11 mouse cellular contexts compared by ENCODE assay signal in the genomic region with DNA sequence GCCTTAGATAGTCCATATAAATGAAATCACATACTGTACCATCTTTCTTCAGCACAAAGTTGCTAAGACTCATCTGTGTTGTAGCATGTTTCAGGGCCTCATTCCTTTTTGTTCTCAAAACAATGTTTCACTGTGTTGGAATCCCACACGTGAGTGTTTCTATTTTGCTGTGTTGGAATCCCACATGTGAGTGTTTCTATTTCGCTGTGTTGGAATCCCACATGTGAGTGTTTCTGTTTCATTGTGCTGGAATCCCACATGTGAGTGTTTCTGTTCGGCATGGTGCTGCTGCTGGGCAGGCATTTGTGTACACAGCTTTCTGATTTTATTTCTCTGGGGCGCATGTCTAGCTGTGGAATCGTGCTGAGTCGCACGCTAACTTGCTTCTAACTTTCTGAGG. TPM values are rescaled to one million over a fixed set of nuclear protein-coding genes. Genes with fewer than 3 reads are reported as not detected.
DNase-seq lines count a peak whose midpoint lies in the region; ATAC-seq lines count a peak whose summit lies in the region.
"Had no signal": no experiment of that assay in that cellular context is flagged by ENCODE, and none has a peak within 500 bp of the region (broad histone marks: within the 10 kb centered on the region; RNA-seq: fewer than 3 reads in every experiment).

No protein-coding gene starts in this region.

- DNase-seq in heart, adult 18-20 months: no peak
- peak; percentile 14 for DNase-seq in 416B (ENCODE audit: low read depth)
- DNase-seq in spleen, postnatal 4 days (ENCODE audit: low spot score in 2 of 2): no peak
- no peak for DNase-seq in adrenal gland, adult (ENCODE audit: inconsistent age in 2 of 2, low spot score in 1 of 2)
- no peak for DNase-seq in c-Kit-positive CD71-positive TER-119-positive erythroid progenitor cells, embryonic 14.5 days (ENCODE audit: low spot score)
- DNase-seq: gastrocnemius, postnatal 36 days; right cerebral cortex, adult 18-20 months had no signal

- H3K9me3 ChIP-seq in heart, embryonic 14.5 days (ENCODE audit: control insufficient read depth, low read length): no peaks in the 10 kb centered on the region
- H3K9me3 ChIP-seq in limb, embryonic 15.5 days: no peaks in the 10 kb centered on the region

- H3K9ac ChIP-seq in heart, embryonic 14.5 days (ENCODE audit: low read length): no peak overlapping the region
- H3K9ac ChIP-seq in limb, embryonic 15.5 days: no peak overlapping the region

- H3K36me3 ChIP-seq in heart, embryonic 14.5 days (ENCODE audit: control insufficient read depth, insufficient read depth, low read length): no peaks in the 10 kb centered on the region
- H3K36me3 ChIP-seq in limb, embryonic 15.5 days: no peaks in the 10 kb centered on the region

- H3K4me3 ChIP-seq in heart, embryonic 14.5 days (ENCODE audit: control insufficient read depth in 1 of 2, insufficient read depth in 1 of 2, low read depth in 1 of 2, low read length in 2 of 2): no peak overlapping the region
- H3K4me3 ChIP-seq in limb, embryonic 15.5 days: no peak overlapping the region

- WGBS in heart, embryonic 14.5 days: 63% methylated on average over 7 of the region's 7 CpGs
- WGBS in limb, embryonic 15.5 days: 56% methylated on average over 7 of the region's 7 CpGs

- no peak overlapping the region for H3K4me2 ChIP-seq in heart, embryonic 14.5 days (ENCODE audit: low read length)
- no peak overlapping the region for H3K4me2 ChIP-seq in limb, embryonic 15.5 days

- ATAC-seq in heart, embryonic 14.5 days (ENCODE audit: insufficient number of reproducible peaks, insufficient read depth, low FRiP score, low read depth): peak; percentile 85; the same call in 1 of the 2 replicates
- ATAC-seq in erythroblast, adult 5-6 weeks (replicated peaks; ENCODE audit: low FRiP score, poor library complexity, severe bottlenecking): peak; percentile 82
- ATAC-seq in limb, embryonic 15.5 days (ENCODE audit: insufficient number of reproducible peaks, low FRiP score, low TSS enrichment, low read depth): peak; percentile 88; the same call in 1 of the 2 replicates

- no peak overlapping the region for H3K27ac ChIP-seq in heart, embryonic 14.5 days (replicated peaks in 1 of 2; ENCODE audit: control insufficient read depth in 1 of 2, insufficient read depth in 1 of 2, low read depth in 2 of 2, low read length in 2 of 2)
- H3K27ac ChIP-seq in limb, embryonic 15.5 days: no peak overlapping the region

- H3K27me3 ChIP-seq in heart, embryonic 14.5 days (ENCODE audit: control insufficient read depth, insufficient read depth, low read length): no peaks in the 10 kb centered on the region
- H3K27me3 ChIP-seq in limb, embryonic 15.5 days: no peaks in the 10 kb centered on the region

- no peaks in the 10 kb centered on the region for H3K4me1 ChIP-seq in heart, embryonic 14.5 days (ENCODE audit: control insufficient read depth in 2 of 2, insufficient read depth in 2 of 2, low read length in 2 of 2)
- no peaks in the 10 kb centered on the region for H3K4me1 ChIP-seq in limb, embryonic 15.5 days

RNA-seq across cellular contexts. Expression of gene Them7, which starts 28.7 kb away (rescaled TPM):
- polyA plus RNA-seq in heart, embryonic 14.5 days (2014; fragmentation: Nextera tagmentation; extraction: Ambion mirVana): 0.67 and 1.1 TPM in 2 replicates
- 1 to 10 TPM; 2.0 to 3.3 TPM for total RNA-seq in heart, adult 18-20 months (2021)
- total RNA-seq in erythroblast, adult 5-6 weeks (2015; ENCODE audit: low replicate concordance): 2.9 TPM in 1 of 2 replicates, not detected in the other
- total RNA-seq in erythroblast, adult 5-6 weeks (2017; ENCODE audit: low replicate concordance): not detected in 2 replicates
- polyA plus RNA-seq in limb, embryonic 15.5 days (2015; fragmentation: Nextera tagmentation; extraction: Ambion mirVana): 0.29 and 0.42 TPM in 2 replicates
- total RNA-seq: ES-E14; gastrocnemius, postnatal 36 days had no signal
